Mouse (Mus musculus): Measurements from ENCODE around the gene Sart3.
"Not testable (repeated sequence)": the region's sequence is repeated elsewhere in the genome, so short reads cannot be mapped to it uniquely, and the experiment has no call there.

Sart3 gene

GRCm38 (mm10) chr5:113790453-113791196, 18.3 kb upstream of the Sart3 start:
- no peak for DNase-seq

- DNase-seq = peak; percentile 68
These were observed 16.9 kb upstream of the Sart3 start for GRCm38 (mm10) chr5:113789075-113789788.

GRCm38 (mm10) chr5:113788645-113789044, 16.3 kb upstream of the Sart3 start:
- DNase-seq = peak; percentile 51

GRCm38 (mm10) chr5:113786985-113787384, 14.7 kb upstream of the Sart3 start:
- DNase-seq = no peak

- DNase-seq = peak; percentile 61
These were observed 11.8 kb upstream of the Sart3 start for GRCm38 (mm10) chr5:113784104-113784503.

GRCm38 (mm10) chr5:113783581-113784001, 11.3 kb upstream of the Sart3 start:
- peak; percentile 64 for DNase-seq

GRCm38 (mm10) chr5:113782624-113783023, 10.3 kb upstream of the Sart3 start:
- DNase-seq = no peak

- no peak for DNase-seq
These were observed 9.6 kb upstream of the Sart3 start for GRCm38 (mm10) chr5:113781875-113782274.

GRCm38 (mm10) chr5:113781254-113781653, 8.9 kb upstream of the Sart3 start:
- DNase-seq = no peak

- DNase-seq = no peak
These were observed 8.5 kb upstream of the Sart3 start for GRCm38 (mm10) chr5:113780763-113781162.

- no peak for DNase-seq
These were observed 7.9 kb upstream of the Sart3 start for GRCm38 (mm10) chr5:113780082-113780752.

GRCm38 (mm10) chr5:113779569-113779968, 7.3 kb upstream of the Sart3 start:
- DNase-seq = no peak

- DNase-seq = not testable (repeated sequence)
These were observed 5.4 kb upstream of the Sart3 start for GRCm38 (mm10) chr5:113777728-113778127.

- DNase-seq = no peak
These were observed 4.6 kb upstream of the Sart3 start for GRCm38 (mm10) chr5:113776896-113777226.

GRCm38 (mm10) chr5:113776128-113776895, 4.0 kb upstream of the Sart3 start:
- no peak for DNase-seq

GRCm38 (mm10) chr5:113775585-113775984, 3.3 kb upstream of the Sart3 start:
- DNase-seq = no peak

GRCm38 (mm10) chr5:113773664-113774063, 1.4 kb upstream of the Sart3 start:
- DNase-seq = peak; percentile 84

GRCm38 (mm10) chr5:113772905-113773519, 702 bp upstream of the Sart3 start:
- DNase-seq = no peak

GRCm38 (mm10) chr5:113771213-113772162, 822 bp downstream of the Sart3 start:
- peak; percentile 94 for DNase-seq

GRCm38 (mm10) chr5:113768806-113769205, 3.5 kb downstream of the Sart3 start:
- DNase-seq = no peak
